9 mouse cellular contexts compared by ENCODE assay signal in genomic region chr2:130578148-130578547, GRCm38 (mm10). TPM values are rescaled to one million over a fixed set of nuclear protein-coding genes. Genes with fewer than 3 reads are reported as not detected.
DNase-seq lines count a peak whose midpoint lies in the region; ATAC-seq and TF ChIP-seq lines count a peak whose summit lies in the region.
"Had no signal": no experiment of that assay in that cellular context is flagged by ENCODE, and none has a peak within 500 bp of the region (broad histone marks: within the 10 kb centered on the region; RNA-seq: fewer than 3 reads in every experiment).

No protein-coding gene starts in this region.

- no peak overlapping the region for H3K4me3 ChIP-seq in heart, postnatal 0 days (ENCODE audit: low read depth, low read length)

- TF ChIP-seq EP300 in heart, postnatal 0 days (IDR thresholded peaks at IDR 0.05; ENCODE audit: low read depth) = no peak

- 11% methylated on average over 11 of the region's 11 CpGs for WGBS in heart, postnatal 0 days

- no peak overlapping the region for H3K4me2 ChIP-seq in heart, postnatal 0 days (ENCODE audit: low read depth, low read length)

- ATAC-seq in heart, postnatal 0 days (ENCODE audit: insufficient read depth, low read depth) = no peak
- peak; percentile 62; the same call in 1 of the 2 replicates for ATAC-seq in monocyte, adult 5-6 weeks (replicated peaks; ENCODE audit: insufficient number of reproducible peaks, low FRiP score, low TSS enrichment, poor library complexity, severe bottlenecking)

- peaks cover 9% of the 10 kb centered on the region; the same call in 1 of the 2 replicates for H3K4me1 ChIP-seq in heart, postnatal 0 days (ENCODE audit: control insufficient read depth, insufficient read depth)

- DNase-seq in heart, postnatal 0 days (ENCODE audit: low spot score) = no peak
- no peak for DNase-seq in heart, adult 8-10 months (ENCODE audit: low spot score)
- peak; percentile 80 for DNase-seq in CD4-positive, CD25-positive, alpha-beta regulatory T cell, adult 2 months (ENCODE audit: low read depth, low spot score)
- peak; percentile 39 to 41 for DNase-seq in adrenal gland, postnatal 4 days (ENCODE audit: low spot score in 2 of 2)
- DNase-seq in forelimb bud, embryonic 11.5 days (ENCODE audit: low read depth, low spot score) = peak; percentile 49
- DNase-seq in layer of hippocampus, postnatal 36 days = peak; percentile 68
- peak; percentile 42 for DNase-seq in testis, postnatal 14 days (ENCODE audit: low spot score)

- H3K9ac ChIP-seq in heart, postnatal 0 days (replicated peaks; ENCODE audit: low read depth, low read length) = no peak overlapping the region
- H3K9ac ChIP-seq: liver, embryonic 15.5 days had no signal

- H3K36me3 ChIP-seq in heart, postnatal 0 days (replicated peaks; ENCODE audit: control insufficient read depth, insufficient read depth, low read length) = no peaks in the 10 kb centered on the region
- H3K36me3 ChIP-seq: liver, embryonic 15.5 days had no signal

- H3K27ac ChIP-seq in heart, postnatal 0 days (ENCODE audit: low read depth) = no peak overlapping the region
- H3K27ac ChIP-seq: liver, embryonic 15.5 days had no signal

- peaks cover 76% of the 10 kb centered on the region for H3K27me3 ChIP-seq in heart, postnatal 0 days (ENCODE audit: control insufficient read depth, insufficient read depth, low read length)

- peak; percentile 48 for TF ChIP-seq CTCF in heart, postnatal 0 days (IDR thresholded peaks at IDR 0.05; ENCODE audit: low read depth)

- no peaks in the 10 kb centered on the region for H3K9me3 ChIP-seq in heart, postnatal 0 days (replicated peaks; ENCODE audit: control insufficient read depth, low read length)
- H3K9me3 ChIP-seq: liver, embryonic 15.5 days had no signal

RNA-seq across cellular contexts. Expression of gene Oxt, which starts 2.2 kb away (rescaled TPM):
- not detected in 2 replicates for total RNA-seq in heart, postnatal 0 days (2014; rRNA removed; ENCODE audit: low replicate concordance)
- not detected in 2 replicates for polyA plus RNA-seq in heart, postnatal 0 days (2015; fragmentation: Nextera tagmentation; extraction: Ambion mirVana)
- total RNA-seq in heart, adult 8-10 months (2022) = not detected
- not detected for total RNA-seq in adrenal gland, postnatal 4 days (2021)
- not detected for total RNA-seq in layer of hippocampus, postnatal 36 days (2021)
- not detected in 3 replicates for total RNA-seq in monocyte, adult 5-6 weeks (2017)
- polyA plus RNA-seq: liver, embryonic 15.5 days had no signal

RNA-seq across cellular contexts. Expression of gene Avp, which starts 4.2 kb away (rescaled TPM):
- not detected in 2 replicates for total RNA-seq in heart, postnatal 0 days (2014; rRNA removed; ENCODE audit: low replicate concordance)
- 0.22 and 0.51 TPM in 2 replicates for polyA plus RNA-seq in heart, postnatal 0 days (2015; fragmentation: Nextera tagmentation; extraction: Ambion mirVana)
- total RNA-seq in heart, adult 8-10 months (2022) = 10 to 100 TPM in 3 of 4 experiments, 1 to 10 TPM in 1; 9.3 to 20.9 (median 16.9) TPM
- total RNA-seq in adrenal gland, postnatal 4 days (2021) = not detected
- 1 to 10 TPM in 1 of 2 experiments, under 1 TPM in 1; 0.73 to 1.8 TPM for total RNA-seq in layer of hippocampus, postnatal 36 days (2021)
- not detected in 3 replicates for total RNA-seq in monocyte, adult 5-6 weeks (2017)
- polyA plus RNA-seq: liver, embryonic 15.5 days had no signal

RNA-seq across cellular contexts. Expression of gene Mrps26, which starts 14.6 kb away (rescaled TPM):
- total RNA-seq in heart, postnatal 0 days (2014; rRNA removed; ENCODE audit: low replicate concordance) = 69.4 and 74.0 TPM in 2 replicates
- 86.9 and 87.7 TPM in 2 replicates for polyA plus RNA-seq in heart, postnatal 0 days (2015; fragmentation: Nextera tagmentation; extraction: Ambion mirVana)
- 10 to 100 TPM; 67.0 to 84.9 (median 72.2) TPM for total RNA-seq in heart, adult 8-10 months (2022)
- 10 to 100 TPM; 72.2 to 73.0 TPM for total RNA-seq in adrenal gland, postnatal 4 days (2021)
- 10 to 100 TPM; 84.4 to 85.8 TPM for total RNA-seq in layer of hippocampus, postnatal 36 days (2021)
- total RNA-seq in monocyte, adult 5-6 weeks (2017) = 12.2 to 32.6 TPM (median 25.0 TPM) in 3 replicates

RNA-seq across cellular contexts. Expression of gene Fastkd5, which starts 51.7 kb away (rescaled TPM):
- 8.2 and 9.8 TPM in 2 replicates for total RNA-seq in heart, postnatal 0 days (2014; rRNA removed; ENCODE audit: low replicate concordance)
- 9.8 TPM in 2 replicates for polyA plus RNA-seq in heart, postnatal 0 days (2015; fragmentation: Nextera tagmentation; extraction: Ambion mirVana)
- total RNA-seq in heart, adult 8-10 months (2022) = 1 to 10 TPM; 6.0 to 8.6 (median 8.1) TPM
- total RNA-seq in adrenal gland, postnatal 4 days (2021) = 10 to 100 TPM in 1 of 2 experiments, 1 to 10 TPM in 1; 9.6 to 10.3 TPM
- total RNA-seq in layer of hippocampus, postnatal 36 days (2021) = 10 to 100 TPM in 1 of 2 experiments, 1 to 10 TPM in 1; 8.2 to 10.2 TPM
- total RNA-seq in monocyte, adult 5-6 weeks (2017) = 5.1 to 10.8 TPM (median 9.0 TPM) in 3 replicates

RNA-seq across cellular contexts. Expression of gene Ubox5, which starts 51.7 kb away (rescaled TPM):
- total RNA-seq in heart, postnatal 0 days (2014; rRNA removed; ENCODE audit: low replicate concordance) = 1.0 and 2.1 TPM in 2 replicates
- 4.4 and 4.5 TPM in 2 replicates for polyA plus RNA-seq in heart, postnatal 0 days (2015; fragmentation: Nextera tagmentation; extraction: Ambion mirVana)
- 1 to 10 TPM; 5.0 to 5.7 (median 5.2) TPM for total RNA-seq in heart, adult 8-10 months (2022)
- total RNA-seq in adrenal gland, postnatal 4 days (2021) = 10 to 100 TPM in 1 of 2 experiments, 1 to 10 TPM in 1; 9.1 to 10.3 TPM
- 10 to 100 TPM in 1 of 2 experiments, 1 to 10 TPM in 1; 9.7 to 10.6 TPM for total RNA-seq in layer of hippocampus, postnatal 36 days (2021)
- total RNA-seq in monocyte, adult 5-6 weeks (2017) = 2.9 to 5.1 TPM (median 3.5 TPM) in 3 replicates

Comparison
In these comparisons a context has a peak if more than half of its experiments do, and no peak if none do; other contexts are left out.
1. DNase-seq: peak in CD4-positive, CD25-positive, alpha-beta regulatory T cell, adult 2 months (single experiment), adrenal gland, postnatal 4 days (2 of 2), forelimb bud, embryonic 11.5 days (single experiment), layer of hippocampus, postnatal 36 days (2 of 2) and testis, postnatal 14 days (single experiment); none in heart, postnatal 0 days (single experiment) and heart, adult 8-10 months (single experiment).